Mouse (Mus musculus) kidney, embryonic 15.5 days (tissue): ENCODE measurements around the gene Espnl. TPM values are rescaled to one million over a fixed set of nuclear protein-coding genes. Genes with fewer than 3 reads are reported as not detected.

Experiments used
- polyA plus RNA-seq: library from polyadenylated mRNA; unstranded; fragments of >200 nt; fragmentation: Nextera tagmentation; extraction: Ambion mirVana; gene quantifications from 2 replicates; pipeline ENCODE4 v1.2.1, GENCODE M21; 2015

Gene Espnl
- polyA plus RNA-seq, 1 experiment from 2014 or later = 0.06 TPM

Other genes starting within 250 kb of the Espnl start
- 0.61 and 1.5 TPM in 2 replicates for gene Rbm44, start 177.0 kb upstream of the Espnl start, polyA plus RNA-seq
- 2.4 and 2.5 TPM in 2 replicates for gene Ramp1, start 142.3 kb upstream of the Espnl start, polyA plus RNA-seq
- 72.6 and 77.9 TPM in 2 replicates for gene Ube2f, start 71.8 kb upstream of the Espnl start, polyA plus RNA-seq
- gene Scly, start 23.7 kb upstream of the Espnl start, polyA plus RNA-seq = 21.7 and 22.2 TPM in 2 replicates
- gene Klhl30, start 28.9 kb downstream of the Espnl start, polyA plus RNA-seq = 0.53 and 0.73 TPM in 2 replicates
- 1.9 and 2.0 TPM in 2 replicates for gene Erfe, start 44.4 kb downstream of the Espnl start, polyA plus RNA-seq
- gene Ilkap, start 76.7 kb downstream of the Espnl start, polyA plus RNA-seq = 132 and 141 TPM in 2 replicates
- gene Hes6, start 92.0 kb downstream of the Espnl start, polyA plus RNA-seq = 67.4 and 70.0 TPM in 2 replicates
- 2.9 and 3.6 TPM in 2 replicates for gene Per2, start 137.2 kb downstream of the Espnl start, polyA plus RNA-seq
- 10.1 and 11.8 TPM in 2 replicates for gene Traf3ip1, start 172.6 kb downstream of the Espnl start, polyA plus RNA-seq
- 5.2 and 5.4 TPM in 2 replicates for gene Asb1, start 218.5 kb downstream of the Espnl start, polyA plus RNA-seq